Mouse (Mus musculus) limb, embryonic 10.5 days (tissue): ENCODE data around the gene Gpr1. TPM values are rescaled to one million over a fixed set of nuclear protein-coding genes. Genes with fewer than 3 reads are reported as not detected.

Source experiments
- DNase-seq: peaks from one replicate; pipeline ENCODE4 v3.0.0-alpha.2; 2017; ENCODE audit warnings: low spot score
- H3K27ac ChIP-seq: fragments of 300-500 bp; sonication (generic); 2 replicates; pipeline ENCODE4 v1.5.1; 2016; ENCODE audit warnings: mild to moderate bottlenecking
- H3K27me3 ChIP-seq: fragments of 300-500 bp; sonication (generic); 2 replicates; pipeline ENCODE4 v1.6.1; 2016; ENCODE audit warnings: low read depth, mild to moderate bottlenecking; ENCODE audit not compliant: poor library complexity, severe bottlenecking
- H3K36me3 ChIP-seq: fragments of 300-500 bp; sonication (generic); 2 replicates; pipeline ENCODE4 v1.6.1; 2016; ENCODE audit warnings: mild to moderate bottlenecking, moderate library complexity
- H3K4me1 ChIP-seq: fragments of 300-500 bp; sonication (generic); 2 replicates; pipeline ENCODE4 v1.6.1; 2016
- H3K4me3 ChIP-seq: fragments of 300-500 bp; sonication (generic); 2 replicates; pipeline ENCODE4 v1.5.1; 2016; ENCODE audit warnings: mild to moderate bottlenecking, moderate library complexity
- H3K9me3 ChIP-seq: fragments of 300-500 bp; sonication (generic); replicated peaks from 2 replicates; pipeline ENCODE4 v1.6.1; 2016; ENCODE audit warnings: mild to moderate bottlenecking
- WGBS: fragments of 180-500 bp; shearing (Covaris S2); methylation state at CpG from one replicate; pipeline ENCODE4 v1.1.7; 2016; 5-methylcytosine and 5-hydroxymethylcytosine counted together
- polyA plus RNA-seq: library from polyadenylated mRNA; unstranded; fragments of >200 nt; fragmentation: Nextera tagmentation; extraction: Ambion mirVana; gene quantifications from 2 replicates; pipeline ENCODE4 v1.2.1, GENCODE M21; 2016

Gene Gpr1
- polyA plus RNA-seq, 1 experiment from 2014 or later = 0.08 TPM

DNA sequence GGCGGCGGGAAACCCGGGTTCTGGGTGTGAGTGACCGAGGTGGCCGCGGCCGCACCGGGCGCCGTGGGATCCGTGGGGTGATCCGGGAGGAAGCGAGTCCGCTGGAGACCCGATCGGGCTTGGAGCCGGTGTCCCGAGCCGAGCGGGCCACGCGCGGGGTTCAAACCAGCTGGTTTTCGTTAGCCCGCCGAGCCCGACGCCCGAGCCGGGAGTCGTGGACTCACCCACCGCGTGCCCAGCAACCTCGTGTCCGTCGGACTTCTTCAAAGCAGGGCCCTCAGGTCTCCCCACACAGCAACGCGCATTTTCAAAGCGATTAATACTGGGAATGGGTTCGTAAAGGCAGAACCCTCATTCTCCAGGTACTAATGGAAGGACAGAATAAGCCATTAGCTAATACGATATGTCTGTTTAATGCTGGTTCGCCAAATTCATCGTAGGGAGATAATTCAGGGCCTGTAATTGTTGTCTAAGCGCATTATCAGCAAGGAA lies 34.1 kb upstream of the Gpr1 start:
- H3K9me3 ChIP-seq = no peaks in the 10 kb centered on the region
- H3K27ac ChIP-seq = peak overlapping the region; percentile 84
- peaks cover 93% of the 10 kb centered on the region for H3K27me3 ChIP-seq
- peak overlapping the region; percentile 48 for H3K4me3 ChIP-seq
- no peaks in the 10 kb centered on the region for H3K36me3 ChIP-seq
- no peak for DNase-seq
- H3K4me1 ChIP-seq = peaks cover 19% of the 10 kb centered on the region
- 2% methylated on average over 44 of the region's 44 CpGs for WGBS

DNA sequence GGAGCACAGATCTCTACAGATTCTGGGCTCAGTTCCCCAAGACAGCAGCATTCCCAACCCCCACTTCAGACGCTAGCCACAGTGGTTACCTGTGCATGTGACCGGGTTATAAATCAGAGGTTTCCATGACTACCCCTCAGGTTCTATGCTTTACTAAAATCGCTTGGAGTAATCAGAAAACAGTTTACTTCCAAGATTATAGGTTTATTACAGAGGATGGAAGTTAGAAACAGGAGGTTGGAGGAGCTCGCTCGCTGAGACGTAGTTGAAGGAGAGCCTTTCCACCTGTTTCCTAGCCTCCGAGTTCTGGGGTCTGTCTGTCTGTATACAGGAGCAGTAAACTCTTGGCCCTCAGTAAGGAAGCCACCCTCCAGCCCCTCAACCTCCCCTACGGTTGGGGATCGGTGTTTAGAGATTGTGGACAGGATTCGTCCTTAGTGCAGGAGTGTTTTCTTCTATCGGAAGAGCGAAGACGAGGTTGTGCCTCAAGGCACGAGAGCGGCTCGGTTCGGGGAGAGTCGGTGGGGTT lies 33.6 kb upstream of the Gpr1 start:
- WGBS = 1% methylated on average over 18 of the region's 18 CpGs

DNA sequence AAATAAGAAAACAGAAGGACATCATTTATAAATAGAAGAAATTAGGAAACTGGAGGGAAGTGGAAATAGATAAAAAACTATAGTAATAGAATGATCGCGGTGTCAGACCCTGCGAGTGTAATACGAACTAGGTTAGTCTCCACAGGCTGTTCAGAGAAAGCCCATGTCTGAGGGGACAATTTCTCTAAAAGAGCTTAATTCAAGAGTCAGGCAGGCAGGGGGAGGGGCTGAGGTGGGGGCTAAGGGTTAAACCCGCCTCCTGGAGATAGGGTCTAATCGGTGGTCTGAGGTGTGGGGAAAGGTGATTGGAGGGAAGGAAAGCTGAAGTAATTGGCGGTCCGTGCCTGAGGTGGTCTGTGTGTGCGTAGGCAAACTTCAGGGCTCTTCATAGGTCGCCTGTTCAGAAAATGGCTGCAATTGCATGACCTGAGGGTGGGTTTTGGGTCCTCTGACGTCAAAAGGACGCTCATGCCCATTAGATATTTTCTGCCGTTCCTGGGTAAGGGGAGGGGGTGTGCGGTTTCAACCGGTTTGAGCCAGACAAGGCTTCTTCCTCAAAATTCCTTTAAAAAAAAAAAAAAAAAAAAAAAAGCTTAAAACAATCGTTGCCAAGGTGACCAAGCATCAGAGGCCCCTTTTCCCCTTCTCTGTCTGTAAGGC lies 32.6 kb upstream of the Gpr1 start:
- no peaks in the 10 kb centered on the region for H3K9me3 ChIP-seq
- peak overlapping the region; percentile 84 for H3K27ac ChIP-seq
- DNase-seq = peak; percentile 81
- no peaks in the 10 kb centered on the region for H3K36me3 ChIP-seq
- H3K4me1 ChIP-seq = peaks cover 16% of the 10 kb centered on the region
- peak overlapping the region; percentile 48 for H3K4me3 ChIP-seq
- peaks cover 83% of the 10 kb centered on the region for H3K27me3 ChIP-seq
- WGBS = 2% methylated on average over 16 of the region's 16 CpGs

More for the DNA sequence above, 33.6 kb upstream of the Gpr1 start:
- peaks cover 92% of the 10 kb centered on the region for H3K27me3 ChIP-seq
- H3K4me1 ChIP-seq = peaks cover 17% of the 10 kb centered on the region
- no peaks in the 10 kb centered on the region for H3K36me3 ChIP-seq
- peak overlapping the region; percentile 48 for H3K4me3 ChIP-seq
- DNase-seq = peak; percentile 72
- peak overlapping the region; percentile 84 for H3K27ac ChIP-seq
- H3K9me3 ChIP-seq = no peaks in the 10 kb centered on the region

DNA sequence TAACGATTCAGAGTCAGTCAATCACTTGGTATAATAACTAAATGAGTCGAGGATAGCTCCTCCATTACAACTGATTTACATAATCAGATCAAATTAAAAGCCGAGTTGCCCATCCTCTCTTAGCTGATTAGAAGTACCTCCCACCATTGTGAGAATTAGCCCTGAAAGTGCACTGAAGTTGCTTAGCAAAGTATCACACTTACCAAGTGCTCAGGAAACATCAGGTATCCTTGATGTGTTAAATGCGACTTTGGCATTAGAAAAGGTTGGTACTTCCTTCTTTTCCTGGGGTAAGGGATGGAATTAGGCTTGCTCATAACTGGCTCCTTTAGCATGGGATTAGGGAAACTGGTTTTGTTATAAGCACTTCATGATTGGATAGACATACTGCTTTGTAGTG lies 29.5 kb upstream of the Gpr1 start:
- Histone ChIP-seq H3K4me1 (peaks cover 11% of the 10 kb centered on the region), H3K4me3 (no peak overlapping the region), H3K27me3 (peaks cover 55% of the 10 kb centered on the region), H3K27ac (no peak overlapping the region), H3K9me3 (no peaks in the 10 kb centered on the region), H3K36me3 (no peaks in the 10 kb centered on the region)
- no peak for DNase-seq
- 55% methylated on average over 4 of the region's 4 CpGs for WGBS

DNA sequence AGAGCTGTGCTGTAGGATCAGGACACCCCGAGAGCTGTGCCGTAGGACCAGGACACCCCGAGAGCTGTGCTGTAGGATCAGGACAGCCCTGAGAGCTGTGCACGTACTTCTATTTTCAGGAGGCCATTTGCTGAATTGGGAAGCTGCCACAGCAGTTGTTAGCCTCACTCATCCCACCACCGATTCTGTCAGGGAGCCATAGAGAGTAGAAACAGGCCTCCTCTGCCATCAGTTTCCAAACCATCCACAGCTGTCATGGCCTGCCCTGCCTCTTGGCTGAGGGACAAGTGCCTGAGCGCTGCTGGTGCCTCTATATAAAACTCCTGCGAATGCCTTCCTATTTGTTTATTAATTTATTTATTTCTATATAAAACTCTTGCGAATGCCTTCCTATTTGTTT lies 25.4 kb upstream of the Gpr1 start:
- 80% methylated on average over 8 of the region's 8 CpGs for WGBS
- Histone ChIP-seq H3K9me3 (no peaks in the 10 kb centered on the region), H3K4me3 (no peak overlapping the region), H3K27me3 (peaks cover 21% of the 10 kb centered on the region; the same call in 1 of the 2 replicates), H3K27ac (no peak overlapping the region), H3K4me1 (peaks cover 8% of the 10 kb centered on the region), H3K36me3 (no peaks in the 10 kb centered on the region)
- no peak for DNase-seq

DNA sequence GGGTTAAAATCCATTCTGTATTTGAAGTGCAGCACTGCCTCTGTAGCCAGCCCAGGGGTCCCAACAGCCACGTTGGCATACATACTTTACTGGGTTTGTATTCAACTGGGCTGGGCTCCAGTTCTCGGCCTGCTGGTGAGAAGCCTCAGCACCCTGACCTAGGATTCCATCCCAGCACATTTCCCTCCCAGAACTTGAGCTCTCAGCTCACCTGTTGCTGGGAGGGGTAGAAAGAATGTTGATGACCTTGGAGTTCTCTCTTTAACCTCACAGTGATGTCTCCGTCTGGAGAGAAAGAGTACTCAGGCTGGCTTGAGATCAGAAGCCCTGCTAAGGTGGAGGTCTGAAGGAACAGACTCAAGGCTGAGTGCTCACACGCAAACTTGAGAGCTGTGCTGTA lies 25.0 kb upstream of the Gpr1 start:
- Histone ChIP-seq H3K4me3 (no peak overlapping the region), H3K4me1 (peaks cover 8% of the 10 kb centered on the region), H3K9me3 (no peaks in the 10 kb centered on the region), H3K27ac (no peak overlapping the region), H3K36me3 (no peaks in the 10 kb centered on the region), H3K27me3 (peaks cover 19% of the 10 kb centered on the region; the same call in 1 of the 2 replicates)
- DNase-seq = no peak
- WGBS = 60% methylated on average over 4 of the region's 4 CpGs

DNA sequence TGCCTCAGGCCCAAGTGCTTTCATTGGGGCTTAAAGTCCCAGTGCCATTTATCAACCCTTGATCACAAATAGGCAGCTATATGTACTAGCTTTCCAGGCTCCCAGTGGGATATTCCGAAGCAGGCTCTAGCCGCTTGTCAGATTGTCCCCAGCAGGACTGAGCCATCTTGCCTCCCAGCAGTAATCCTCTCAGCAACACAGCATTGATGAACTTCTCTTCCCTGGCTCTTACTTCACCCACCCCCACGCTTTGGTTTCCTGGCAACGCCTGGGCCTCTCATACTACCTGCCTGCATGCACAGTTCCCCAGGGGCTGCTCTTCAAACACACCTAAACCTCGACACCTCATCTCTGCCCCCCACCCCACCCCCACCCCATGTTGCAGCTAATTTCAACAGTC lies 23.0 kb upstream of the Gpr1 start:
- peaks cover 8% of the 10 kb centered on the region for H3K4me1 ChIP-seq
- H3K27me3 ChIP-seq = peaks cover 10% of the 10 kb centered on the region; the same call in 1 of the 2 replicates
- no peak overlapping the region for H3K4me3 ChIP-seq
- no peak for DNase-seq
- H3K36me3 ChIP-seq = no peaks in the 10 kb centered on the region
- no peaks in the 10 kb centered on the region for H3K9me3 ChIP-seq
- WGBS = 38% methylated on average over 5 of the region's 5 CpGs
- no peak overlapping the region for H3K27ac ChIP-seq

DNA sequence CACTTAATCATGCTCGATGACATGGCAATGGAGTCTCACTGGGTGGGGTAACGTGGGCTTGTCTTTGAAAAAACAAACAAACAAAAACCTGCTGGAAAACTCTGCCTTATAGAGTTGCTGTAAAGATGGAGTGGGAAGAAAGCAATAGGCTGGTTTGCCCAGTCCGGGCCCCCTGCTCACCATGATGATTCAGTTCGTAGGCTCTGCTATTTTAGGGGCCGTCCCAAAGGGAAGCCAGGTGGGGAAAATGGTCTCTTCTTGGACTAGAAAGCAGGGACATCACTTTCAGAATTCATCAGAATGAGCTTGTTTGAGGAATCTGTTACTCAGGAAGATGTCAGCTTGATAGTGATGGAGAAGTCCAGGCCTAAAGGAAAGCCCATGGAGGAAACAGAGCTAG lies 12.9 kb upstream of the Gpr1 start:
- H3K4me1 ChIP-seq = peaks cover 4% of the 10 kb centered on the region; the same call in 1 of the 2 replicates
- no peak overlapping the region for H3K27ac ChIP-seq
- no peaks in the 10 kb centered on the region for H3K9me3 ChIP-seq
- H3K36me3 ChIP-seq = no peaks in the 10 kb centered on the region
- no peak for DNase-seq
- no peaks in the 10 kb centered on the region for H3K27me3 ChIP-seq
- WGBS = 69% methylated on average over 5 of the region's 5 CpGs
- no peak overlapping the region for H3K4me3 ChIP-seq

DNA sequence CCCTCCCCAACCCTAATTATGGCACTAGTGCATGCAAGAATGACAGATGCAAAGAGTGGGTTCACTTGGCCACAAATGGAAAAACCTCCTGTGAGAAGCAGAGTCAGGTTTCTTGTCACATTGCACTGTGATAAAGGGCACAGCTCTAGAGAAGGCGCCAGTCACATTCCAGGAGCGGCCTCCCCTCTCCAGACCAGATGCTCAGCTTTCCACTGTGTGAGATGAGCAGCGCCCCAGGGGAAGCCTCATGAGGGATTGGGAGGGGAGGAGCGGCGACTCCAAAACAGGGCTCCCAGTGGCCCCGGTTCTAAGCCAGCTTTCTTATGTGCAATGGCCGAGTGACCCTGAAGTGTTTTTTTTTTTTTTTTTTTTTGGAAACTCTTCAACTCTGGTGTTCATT lies 11.5 kb upstream of the Gpr1 start:
- Histone ChIP-seq H3K36me3 (no peaks in the 10 kb centered on the region), H3K27me3 (no peaks in the 10 kb centered on the region), H3K9me3 (no peaks in the 10 kb centered on the region), H3K4me3 (no peak overlapping the region), H3K27ac (no peak overlapping the region), H3K4me1 (peaks cover 4% of the 10 kb centered on the region; the same call in 1 of the 2 replicates)
- 7% methylated on average over 7 of the region's 7 CpGs for WGBS
- peak; percentile 59 for DNase-seq

DNA sequence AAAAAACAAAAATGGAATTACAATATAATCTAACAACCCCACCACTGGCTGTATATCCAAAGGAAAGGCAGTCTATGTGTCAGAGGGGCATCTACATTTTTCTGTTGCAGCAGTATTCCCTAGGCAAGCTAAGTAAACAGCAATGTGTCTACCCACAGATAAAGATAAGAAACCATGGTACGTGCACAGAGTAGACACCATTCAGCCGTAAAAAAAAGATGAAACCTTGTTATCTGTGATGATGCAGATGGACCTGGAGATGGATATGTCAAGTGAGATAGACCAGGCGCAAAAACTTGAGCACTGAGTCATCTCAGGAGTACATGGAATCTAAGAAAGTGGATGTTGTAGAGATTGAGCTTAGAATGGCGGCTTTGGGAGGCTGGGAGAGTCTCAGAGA lies 10.7 kb upstream of the Gpr1 start:
- no peaks in the 10 kb centered on the region for H3K9me3 ChIP-seq
- DNase-seq = no peak
- H3K36me3 ChIP-seq = no peaks in the 10 kb centered on the region
- H3K27me3 ChIP-seq = no peaks in the 10 kb centered on the region
- WGBS = 75% methylated on average over 4 of the region's 4 CpGs
- H3K27ac ChIP-seq = no peak overlapping the region
- H3K4me1 ChIP-seq = peaks cover 4% of the 10 kb centered on the region; the same call in 1 of the 2 replicates
- H3K4me3 ChIP-seq = no peak overlapping the region

DNA sequence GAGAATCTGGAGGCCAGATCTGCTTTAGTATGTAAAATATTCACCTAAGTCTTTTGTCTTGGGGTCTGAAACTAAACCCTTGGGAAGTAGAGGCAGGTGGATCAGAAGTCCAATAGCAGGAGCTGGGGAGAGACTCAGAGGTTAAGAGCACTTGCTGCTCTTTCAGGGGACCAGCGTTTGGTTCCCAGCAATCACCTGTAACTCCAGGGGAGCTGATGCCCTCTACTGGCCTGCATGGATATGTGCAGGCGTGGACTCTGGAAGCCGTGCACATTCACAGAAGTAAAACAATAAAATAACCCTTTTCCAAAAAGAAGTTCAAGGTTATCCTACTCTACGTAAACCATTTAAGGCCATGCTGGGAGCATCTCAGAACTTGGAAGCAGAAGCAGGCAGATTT lies 4.9 kb upstream of the Gpr1 start:
- DNase-seq = no peak
- no peak overlapping the region for H3K4me3 ChIP-seq
- H3K9me3 ChIP-seq = no peaks in the 10 kb centered on the region
- no peak overlapping the region for H3K27ac ChIP-seq
- peaks cover 14% of the 10 kb centered on the region; the same call in 1 of the 2 replicates for H3K27me3 ChIP-seq
- WGBS = 96% methylated on average over 4 of the region's 4 CpGs
- H3K36me3 ChIP-seq = no peaks in the 10 kb centered on the region
- peaks cover 3% of the 10 kb centered on the region; the same call in 1 of the 2 replicates for H3K4me1 ChIP-seq

DNA sequence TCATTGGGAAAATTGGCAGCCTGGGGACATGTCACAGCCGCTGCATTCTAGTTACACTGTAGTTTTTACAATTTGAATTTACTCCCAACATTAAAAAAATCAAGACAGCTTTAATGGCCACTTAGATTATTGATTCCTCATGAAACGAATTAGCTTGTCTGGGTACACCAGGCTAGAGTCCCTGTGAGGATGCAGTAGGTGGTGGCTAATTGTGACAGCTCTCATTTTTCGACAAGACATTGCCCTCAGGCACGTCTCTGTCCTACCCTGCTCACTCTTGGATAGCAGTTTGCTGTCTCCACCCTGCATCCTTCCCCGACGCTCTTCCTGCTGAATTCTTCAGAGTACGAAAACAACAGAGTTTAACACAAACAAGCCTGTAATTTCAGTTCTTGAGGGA lies 288 bp upstream of the Gpr1 start:
- H3K4me1 ChIP-seq = peaks cover 13% of the 10 kb centered on the region; the same call in 1 of the 2 replicates
- no peak overlapping the region for H3K4me3 ChIP-seq
- H3K27me3 ChIP-seq = peaks cover 51% of the 10 kb centered on the region
- 43% methylated on average over 7 of the region's 7 CpGs for WGBS
- no peaks in the 10 kb centered on the region for H3K36me3 ChIP-seq
- no peaks in the 10 kb centered on the region for H3K9me3 ChIP-seq
- no peak for DNase-seq
- H3K27ac ChIP-seq = no peak overlapping the region

DNA sequence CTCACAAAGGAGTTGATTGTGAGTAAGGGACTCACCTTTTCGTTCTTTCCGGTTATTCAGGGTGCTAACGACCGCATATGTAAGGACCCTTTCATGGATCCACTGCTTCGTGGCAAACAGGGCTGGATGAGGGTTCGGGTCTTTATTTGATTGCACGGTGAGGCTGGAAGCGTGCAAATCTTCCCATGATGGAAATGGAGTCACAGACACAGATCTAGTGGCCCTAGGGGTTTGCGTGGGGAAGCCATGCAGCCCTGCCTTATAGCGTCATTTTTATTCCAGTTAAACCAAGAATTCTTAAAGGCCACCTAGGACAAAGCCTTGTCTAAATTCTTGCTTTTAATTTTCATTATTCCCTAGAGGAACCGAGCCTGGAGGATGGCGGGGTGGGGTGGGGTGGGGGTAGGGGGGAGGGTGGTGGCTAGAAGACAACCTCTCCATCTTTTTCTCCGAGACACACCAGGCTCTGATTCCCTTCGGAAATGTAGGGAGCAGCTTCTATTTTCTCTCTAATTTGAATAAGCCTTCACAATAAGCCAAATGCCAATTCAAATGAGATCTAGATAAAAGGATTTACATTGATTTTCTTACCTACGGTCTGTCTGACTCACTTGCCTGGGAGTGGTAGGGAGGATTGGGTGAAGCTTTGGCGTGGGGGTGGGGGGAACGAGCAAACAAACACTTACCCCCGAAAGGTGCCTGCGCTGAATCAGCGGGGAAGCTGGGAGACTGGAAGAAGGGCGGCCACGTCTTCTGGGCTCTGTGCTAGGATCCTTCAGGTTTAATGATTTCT lies 669 bp downstream of the Gpr1 start:
- Histone ChIP-seq H3K4me1 (peaks cover 13% of the 10 kb centered on the region; the same call in 1 of the 2 replicates), H3K27me3 (peaks cover 53% of the 10 kb centered on the region), H3K27ac (no peak overlapping the region), H3K36me3 (no peaks in the 10 kb centered on the region), H3K9me3 (no peaks in the 10 kb centered on the region), H3K4me3 (0 out of 2 replicates have a peak overlapping the region, but pooled peaks have one; percentile 5)
- peak; percentile 31 for DNase-seq
- 22% methylated on average over 22 of the region's 22 CpGs for WGBS
